Mouse (Mus musculus): ENCODE data around the gene Slc25a27. TPM values are rescaled to one million over a fixed set of nuclear protein-coding genes. Genes with fewer than 3 reads are reported as not detected.

Slc25a27 gene
- polyA plus RNA-seq, 1 experiment from 2014 or later = 14.0 TPM

GRCm38 (mm10) chr17:43698997-43699649 lies 32.1 kb upstream of the Slc25a27 start:
- ATAC-seq (replicated peaks; ENCODE audit: low FRiP score, low TSS enrichment, low read depth) (peak; percentile 64; the same call in 1 of the 2 replicates), DNase-seq (ENCODE audit: low spot score) (peak; percentile 95)
- Histone ChIP-seq H3K4me2 (ENCODE audit: low read length) (no peak overlapping the region), H3K9ac (ENCODE audit: low read length) (no peak overlapping the region), H3K9me3 (ENCODE audit: control insufficient read depth, low read length) (no peaks in the 10 kb centered on the region), H3K4me1 (replicated peaks; ENCODE audit: control insufficient read depth, insufficient read depth, low read length) (no peaks in the 10 kb centered on the region), H3K36me3 (ENCODE audit: control insufficient read depth, insufficient read depth, low read length) (no peaks in the 10 kb centered on the region), H3K27me3 (replicated peaks; ENCODE audit: control insufficient read depth, insufficient read depth, low read length) (no peaks in the 10 kb centered on the region), H3K4me3 (ENCODE audit: low read depth, low read length) (no peak overlapping the region), H3K27ac (ENCODE audit: low read depth) (no peak overlapping the region)
- WGBS = 40% methylated on average over 14 of the region's 14 CpGs

GRCm38 (mm10) chr17:43689591-43689990 lies 22.6 kb upstream of the Slc25a27 start:
- WGBS = 85% methylated on average over 9 of the region's 9 CpGs
- no peak overlapping the region for H3K4me2 ChIP-seq (ENCODE audit: low read length)
- H3K36me3 ChIP-seq (ENCODE audit: control insufficient read depth, insufficient read depth, low read length) = no peaks in the 10 kb centered on the region
- DNase-seq (ENCODE audit: low spot score) (peak; percentile 25), ATAC-seq (replicated peaks; ENCODE audit: low FRiP score, low TSS enrichment, low read depth) (no peak)
- no peak overlapping the region for H3K4me3 ChIP-seq (ENCODE audit: low read depth, low read length)
- H3K27ac ChIP-seq (ENCODE audit: low read depth) = no peak overlapping the region
- no peaks in the 10 kb centered on the region for H3K4me1 ChIP-seq (replicated peaks; ENCODE audit: control insufficient read depth, insufficient read depth, low read length)
- no peak overlapping the region for H3K9ac ChIP-seq (ENCODE audit: low read length)
- H3K27me3 ChIP-seq (replicated peaks; ENCODE audit: control insufficient read depth, insufficient read depth, low read length) = no peaks in the 10 kb centered on the region
- H3K9me3 ChIP-seq (ENCODE audit: control insufficient read depth, low read length) = no peaks in the 10 kb centered on the region

DNA sequence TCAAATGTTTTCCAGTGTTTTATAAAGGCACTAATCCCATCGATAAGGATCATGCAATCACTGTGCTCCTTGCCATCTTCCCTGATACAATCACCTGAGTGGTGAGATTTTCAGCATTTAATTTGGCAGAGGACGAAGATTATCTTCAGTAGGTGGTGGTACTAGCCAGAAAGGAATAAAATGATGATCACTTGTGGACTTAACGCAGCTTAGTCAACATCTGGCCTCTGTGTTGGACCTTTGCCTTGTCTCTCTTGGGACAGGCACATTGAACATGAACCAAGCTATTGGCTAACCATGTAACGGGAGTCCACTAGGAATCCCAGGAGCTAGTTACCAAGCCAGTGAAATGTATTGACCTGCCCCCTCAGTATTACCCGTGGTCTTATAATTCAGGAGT lies 17.6 kb upstream of the Slc25a27 start:
- Histone ChIP-seq H3K36me3 (ENCODE audit: control insufficient read depth, insufficient read depth, low read length) (no peaks in the 10 kb centered on the region), H3K4me2 (ENCODE audit: low read length) (no peak overlapping the region), H3K27me3 (replicated peaks; ENCODE audit: control insufficient read depth, insufficient read depth, low read length) (no peaks in the 10 kb centered on the region), H3K9ac (ENCODE audit: low read length) (no peak overlapping the region), H3K9me3 (ENCODE audit: control insufficient read depth, low read length) (no peaks in the 10 kb centered on the region), H3K4me3 (ENCODE audit: low read depth, low read length) (no peak overlapping the region), H3K4me1 (replicated peaks; ENCODE audit: control insufficient read depth, insufficient read depth, low read length) (no peaks in the 10 kb centered on the region), H3K27ac (ENCODE audit: low read depth) (no peak overlapping the region)
- ATAC-seq (replicated peaks; ENCODE audit: low FRiP score, low TSS enrichment, low read depth) (no peak), DNase-seq (ENCODE audit: low spot score) (no peak)
- 93% methylated on average over 5 of the region's 5 CpGs for WGBS

DNA sequence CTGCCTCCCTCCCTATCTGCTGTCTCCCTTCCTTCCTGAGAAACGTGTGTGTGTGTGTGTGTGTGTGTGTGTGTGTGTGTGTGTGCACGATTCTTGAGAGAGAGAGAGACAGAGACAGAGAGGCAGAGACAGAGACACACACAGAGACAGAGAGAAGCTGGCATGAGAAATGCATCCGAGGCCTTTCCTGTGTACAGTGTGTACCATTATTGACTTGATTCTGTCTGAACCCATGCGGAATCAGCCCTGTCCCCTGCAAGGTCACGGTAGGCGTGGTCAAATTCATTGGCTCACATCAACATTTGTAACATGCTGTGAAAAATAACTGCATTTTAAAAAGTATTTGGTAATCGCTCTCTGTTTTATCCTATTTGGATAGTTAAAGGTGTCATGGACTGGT lies 17.1 kb upstream of the Slc25a27 start:
- H3K27ac ChIP-seq (ENCODE audit: low read depth) = no peak overlapping the region
- WGBS = 92% methylated on average over 6 of the region's 7 CpGs
- no peak overlapping the region for H3K4me2 ChIP-seq (ENCODE audit: low read length)
- H3K9me3 ChIP-seq (ENCODE audit: control insufficient read depth, low read length) = no peaks in the 10 kb centered on the region
- no peak overlapping the region for H3K4me3 ChIP-seq (ENCODE audit: low read depth, low read length)
- no peak overlapping the region for H3K9ac ChIP-seq (ENCODE audit: low read length)
- H3K4me1 ChIP-seq (replicated peaks; ENCODE audit: control insufficient read depth, insufficient read depth, low read length) = no peaks in the 10 kb centered on the region
- ATAC-seq (replicated peaks; ENCODE audit: low FRiP score, low TSS enrichment, low read depth) (no peak), DNase-seq (ENCODE audit: low spot score) (no peak)
- H3K36me3 ChIP-seq (ENCODE audit: control insufficient read depth, insufficient read depth, low read length) = no peaks in the 10 kb centered on the region
- H3K27me3 ChIP-seq (replicated peaks; ENCODE audit: control insufficient read depth, insufficient read depth, low read length) = no peaks in the 10 kb centered on the region

DNA sequence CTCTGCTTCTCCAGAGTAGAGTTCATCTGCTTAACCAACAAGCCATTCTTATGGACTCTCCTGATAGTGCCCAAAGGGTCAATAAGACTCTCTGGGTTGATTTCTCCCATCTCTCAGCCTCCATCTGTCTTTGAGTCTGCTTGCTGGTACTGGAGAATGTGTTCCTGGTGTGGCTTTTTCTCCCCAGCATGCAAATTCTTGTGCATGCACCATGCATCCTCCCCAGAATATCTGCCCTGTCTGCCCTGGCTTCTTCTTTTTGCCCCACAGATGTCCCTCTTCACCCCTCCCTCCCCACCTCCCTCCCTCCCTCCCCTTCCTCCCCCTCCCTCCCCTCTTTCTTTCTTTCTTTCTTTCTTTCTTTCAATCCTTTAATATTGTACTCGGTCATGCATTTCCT lies 10.3 kb upstream of the Slc25a27 start:
- no peak overlapping the region for H3K27ac ChIP-seq (ENCODE audit: low read depth)
- ATAC-seq (replicated peaks; ENCODE audit: low FRiP score, low TSS enrichment, low read depth) = no peak
- H3K9me3 ChIP-seq (ENCODE audit: control insufficient read depth, low read length) = no peaks in the 10 kb centered on the region
- H3K9ac ChIP-seq (ENCODE audit: low read length) = no peak overlapping the region
- H3K4me3 ChIP-seq (ENCODE audit: low read depth, low read length) = no peak overlapping the region
- H3K4me1 ChIP-seq (replicated peaks; ENCODE audit: control insufficient read depth, insufficient read depth, low read length) = no peaks in the 10 kb centered on the region
- H3K4me2 ChIP-seq (ENCODE audit: low read length) = no peak overlapping the region
- 31% methylated on average over 1 of the region's 1 CpGs for WGBS
- DNase-seq (ENCODE audit: low spot score) = no peak
- H3K27me3 ChIP-seq (replicated peaks; ENCODE audit: control insufficient read depth, insufficient read depth, low read length) = no peaks in the 10 kb centered on the region
- H3K36me3 ChIP-seq (ENCODE audit: control insufficient read depth, insufficient read depth, low read length) = 0 out of 2 replicates have a peak, but pooled peaks cover 4% of the 10 kb centered on the region

DNA sequence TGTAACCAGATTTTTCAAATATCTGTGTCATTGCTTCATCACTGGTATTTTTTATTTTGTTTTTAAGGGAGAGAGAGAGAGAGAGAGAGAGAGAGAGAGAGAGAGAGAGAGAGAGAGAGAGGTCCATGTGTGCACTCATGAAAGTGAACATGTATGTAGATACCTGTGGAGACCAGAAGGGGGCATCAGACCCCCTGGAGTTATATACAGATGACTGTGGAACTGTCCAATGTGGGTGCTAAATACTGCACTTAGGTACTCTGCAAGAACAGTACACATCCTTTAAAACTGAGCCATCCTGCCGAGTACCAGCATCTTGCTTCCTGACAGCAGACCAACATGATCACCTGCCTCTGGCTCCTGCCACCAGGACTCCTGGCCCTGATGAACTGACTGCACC lies 9.2 kb upstream of the Slc25a27 start:
- Histone ChIP-seq H3K27ac (ENCODE audit: low read depth) (no peak overlapping the region), H3K4me2 (ENCODE audit: low read length) (no peak overlapping the region), H3K9ac (ENCODE audit: low read length) (no peak overlapping the region), H3K4me3 (ENCODE audit: low read depth, low read length) (no peak overlapping the region), H3K27me3 (replicated peaks; ENCODE audit: control insufficient read depth, insufficient read depth, low read length) (no peaks in the 10 kb centered on the region), H3K9me3 (ENCODE audit: control insufficient read depth, low read length) (no peaks in the 10 kb centered on the region), H3K36me3 (ENCODE audit: control insufficient read depth, insufficient read depth, low read length) (0 out of 2 replicates have a peak, but pooled peaks cover 4% of the 10 kb centered on the region), H3K4me1 (replicated peaks; ENCODE audit: control insufficient read depth, insufficient read depth, low read length) (no peaks in the 10 kb centered on the region)
- ATAC-seq (replicated peaks; ENCODE audit: low FRiP score, low TSS enrichment, low read depth) (no peak), DNase-seq (ENCODE audit: low spot score) (no peak)
- WGBS = 88% methylated on average over 1 of the region's 1 CpGs

GRCm38 (mm10) chr17:43675228-43675627 lies 8.2 kb upstream of the Slc25a27 start:
- no peaks in the 10 kb centered on the region for H3K27me3 ChIP-seq (replicated peaks; ENCODE audit: control insufficient read depth, insufficient read depth, low read length)
- H3K9me3 ChIP-seq (ENCODE audit: control insufficient read depth, low read length) = no peaks in the 10 kb centered on the region
- 59% methylated on average over 1 of the region's 1 CpGs for WGBS
- DNase-seq (ENCODE audit: low spot score) = no peak
- H3K4me2 ChIP-seq (ENCODE audit: low read length) = no peak overlapping the region
- no peak overlapping the region for H3K27ac ChIP-seq (ENCODE audit: low read depth)
- ATAC-seq (replicated peaks; ENCODE audit: low FRiP score, low TSS enrichment, low read depth) = no peak
- H3K36me3 ChIP-seq (ENCODE audit: control insufficient read depth, insufficient read depth, low read length) = 0 out of 2 replicates have a peak, but pooled peaks cover 4% of the 10 kb centered on the region
- H3K4me1 ChIP-seq (replicated peaks; ENCODE audit: control insufficient read depth, insufficient read depth, low read length) = no peaks in the 10 kb centered on the region
- H3K9ac ChIP-seq (ENCODE audit: low read length) = no peak overlapping the region
- H3K4me3 ChIP-seq (ENCODE audit: low read depth, low read length) = no peak overlapping the region

GRCm38 (mm10) chr17:43671907-43672306 lies 4.9 kb upstream of the Slc25a27 start:
- 48% methylated on average over 4 of the region's 4 CpGs for WGBS
- Histone ChIP-seq H3K4me2 (ENCODE audit: low read length) (no peak overlapping the region), H3K27me3 (replicated peaks; ENCODE audit: control insufficient read depth, insufficient read depth, low read length) (no peaks in the 10 kb centered on the region), H3K27ac (ENCODE audit: low read depth) (no peak overlapping the region), H3K4me1 (replicated peaks; ENCODE audit: control insufficient read depth, insufficient read depth, low read length) (peaks cover 10% of the 10 kb centered on the region), H3K9me3 (ENCODE audit: control insufficient read depth, low read length) (no peaks in the 10 kb centered on the region), H3K9ac (ENCODE audit: low read length) (no peak overlapping the region), H3K36me3 (ENCODE audit: control insufficient read depth, insufficient read depth, low read length) (no peaks in the 10 kb centered on the region), H3K4me3 (ENCODE audit: low read depth, low read length) (no peak overlapping the region)
- no peak for DNase-seq (ENCODE audit: low spot score)
- no peak for ATAC-seq (replicated peaks; ENCODE audit: low FRiP score, low TSS enrichment, low read depth)

GRCm38 (mm10) chr17:43669145-43669695 lies 2.2 kb upstream of the Slc25a27 start:
- ATAC-seq (replicated peaks; ENCODE audit: low FRiP score, low TSS enrichment, low read depth) (no peak), DNase-seq (ENCODE audit: low spot score) (no peak)
- Histone ChIP-seq H3K4me2 (ENCODE audit: low read length) (no peak overlapping the region), H3K36me3 (ENCODE audit: control insufficient read depth, insufficient read depth, low read length) (no peaks in the 10 kb centered on the region), H3K4me1 (replicated peaks; ENCODE audit: control insufficient read depth, insufficient read depth, low read length) (peaks cover 22% of the 10 kb centered on the region), H3K27ac (ENCODE audit: low read depth) (no peak overlapping the region), H3K27me3 (replicated peaks; ENCODE audit: control insufficient read depth, insufficient read depth, low read length) (no peaks in the 10 kb centered on the region), H3K9me3 (ENCODE audit: control insufficient read depth, low read length) (no peaks in the 10 kb centered on the region), H3K4me3 (ENCODE audit: low read depth, low read length) (no peak overlapping the region), H3K9ac (ENCODE audit: low read length) (no peak overlapping the region)
- 73% methylated on average over 6 of the region's 6 CpGs for WGBS
